Mouse (Mus musculus) lung, postnatal 0 days (tissue): ENCODE measurements at regions not wholly inside any gene's neighbourhood (a gene's known extent, or its start where the extent isn't known, plus 50 kb on each side); places are given as distances from the start of the nearest gene placed in this dataset.

ENCODE experiments used
- CTCF ChIP-seq: IDR thresholded peaks from 2 replicates; pipeline ENCODE4 v1.5.1; 2016; ENCODE audit warnings: antibody characterized with exemption, mild to moderate bottlenecking
- EP300 ChIP-seq: IDR thresholded peaks from 2 replicates; pipeline ENCODE4 v1.6.1; 2016; ENCODE audit warnings: antibody characterized with exemption, mild to moderate bottlenecking, control low read depth

- TF ChIP-seq CTCF: no peak
- no peak for TF ChIP-seq EP300
Measured at GRCm38 (mm10) chr3:19754011-19754410, 125.5 kb upstream of the 1700064H15Rik start.
